Comparison of ENCODE assay signal across 7 mouse cellular contexts in genomic region chrX:77509149-77509548, GRCm38 (mm10). TPM values are rescaled to one million over a fixed set of nuclear protein-coding genes. Genes with fewer than 3 reads are reported as not detected.
DNase-seq lines count a peak whose midpoint lies in the region; ATAC-seq lines count a peak whose summit lies in the region.

No protein-coding gene starts in this region.

- ATAC-seq in intestine, embryonic 16.5 days: peak; percentile 65
- ATAC-seq in midbrain, embryonic 11.5 days (ENCODE audit: low FRiP score): peak; percentile 67

- H3K27me3 ChIP-seq in intestine, embryonic 16.5 days (replicated peaks; ENCODE audit: control insufficient read depth, insufficient read depth, low read length): no peaks in the 10 kb centered on the region
- H3K27me3 ChIP-seq in midbrain, embryonic 11.5 days (ENCODE audit: control insufficient read depth, insufficient read depth, low read length): no peaks in the 10 kb centered on the region

- H3K9ac ChIP-seq in intestine, embryonic 16.5 days (ENCODE audit: low read depth, low read length): no peak overlapping the region
- no peak overlapping the region for H3K9ac ChIP-seq in midbrain, embryonic 11.5 days (ENCODE audit: low read length)

- DNase-seq in adrenal gland, adult 18-20 months (ENCODE audit: low spot score in 2 of 2): peak; percentile 68 to 73
- DNase-seq in embryo, embryonic 11.5 days (ENCODE audit: low read depth, low spot score): peak; percentile 75
- peak; percentile 36 to 75 for DNase-seq in gastrocnemius, postnatal 4 days (ENCODE audit: low spot score in 2 of 2)
- peak; percentile 70 to 77 for DNase-seq in left cerebral cortex, postnatal 36 days (ENCODE audit: low spot score in 2 of 2)
- peak; percentile 97 for DNase-seq in midbrain, embryonic 11.5 days (ENCODE audit: low spot score, missing footprints)
- DNase-seq in skeletal muscle tissue, adult 2 months (ENCODE audit: low read depth, low spot score): peak; percentile 90

- peak overlapping the region; percentile 94 for H3K27ac ChIP-seq in intestine, embryonic 16.5 days (ENCODE audit: low read length)
- peak overlapping the region; percentile 90 for H3K27ac ChIP-seq in midbrain, embryonic 11.5 days (ENCODE audit: low read depth, low read length)

- 18% methylated on average over 13 of the region's 13 CpGs for WGBS in intestine, embryonic 16.5 days
- WGBS in midbrain, embryonic 11.5 days: 20% methylated on average over 13 of the region's 13 CpGs

- H3K4me3 ChIP-seq in intestine, embryonic 16.5 days (ENCODE audit: low read length): peak overlapping the region; percentile 20
- peak overlapping the region; percentile 64 for H3K4me3 ChIP-seq in midbrain, embryonic 11.5 days (ENCODE audit: low read depth, low read length)

- H3K4me2 ChIP-seq in intestine, embryonic 16.5 days (ENCODE audit: low read depth, low read length): peak overlapping the region; percentile 55
- peak overlapping the region; percentile 47 for H3K4me2 ChIP-seq in midbrain, embryonic 11.5 days

- no peaks in the 10 kb centered on the region for H3K9me3 ChIP-seq in intestine, embryonic 16.5 days (ENCODE audit: control insufficient read depth, low read length)
- H3K9me3 ChIP-seq in midbrain, embryonic 11.5 days (ENCODE audit: control insufficient read depth, low read length): no peaks in the 10 kb centered on the region

- H3K36me3 ChIP-seq in intestine, embryonic 16.5 days (ENCODE audit: control insufficient read depth, insufficient read depth, low read length): no peaks in the 10 kb centered on the region
- H3K36me3 ChIP-seq in midbrain, embryonic 11.5 days (ENCODE audit: control insufficient read depth, insufficient read depth, low read length): no peaks in the 10 kb centered on the region

- H3K4me1 ChIP-seq in intestine, embryonic 16.5 days (ENCODE audit: control insufficient read depth, insufficient read depth, low read length): no peaks in the 10 kb centered on the region
- H3K4me1 ChIP-seq in midbrain, embryonic 11.5 days (ENCODE audit: control insufficient read depth, insufficient read depth, low read length): peaks cover 6% of the 10 kb centered on the region; the same call in 1 of the 2 replicates

- intact Hi-C loops in left cerebral cortex, postnatal 36 days (cut with DNase I): loop anchor here (5.0 kb wide), 1 partner anchor 197 kb away; no protein-coding TSS in a partner anchor

RNA-seq across cellular contexts. Expression of gene Tbl1x, which starts 1.7 kb away (rescaled TPM):
- total RNA-seq in adrenal gland, adult 18-20 months (2021): 10 to 100 TPM; 65.5 to 77.7 TPM
- 10 to 100 TPM; 39.1 to 39.3 TPM for total RNA-seq in gastrocnemius, postnatal 4 days (2021)
- 49.6 and 53.3 TPM in 2 replicates for polyA plus RNA-seq in intestine, embryonic 16.5 days (2015; fragmentation: Nextera tagmentation; extraction: Ambion mirVana)
- total RNA-seq in left cerebral cortex, postnatal 36 days (2021): 10 to 100 TPM; 47.9 to 50.1 TPM
- polyA plus RNA-seq in midbrain, embryonic 11.5 days (2014; fragmentation: Nextera tagmentation; extraction: Ambion mirVana): 78.6 and 85.1 TPM in 2 replicates

Comparison
In these comparisons a context has a peak if more than half of its experiments do, and no peak if none do; other contexts are left out.
1. Peak in every context shown above with its lines: DNase-seq, ATAC-seq, H3K4me3 ChIP-seq and H3K27ac ChIP-seq.